Mouse (Mus musculus) brain, adult 2 months (tissue): ENCODE measurements around the gene Rap1gap.

ENCODE experiments used
- DNase-seq: peaks from one replicate; pipeline ENCODE4 v3.0.0; 2011; ENCODE audit warnings: low read depth, low spot score

Gene Rap1gap

DNA sequence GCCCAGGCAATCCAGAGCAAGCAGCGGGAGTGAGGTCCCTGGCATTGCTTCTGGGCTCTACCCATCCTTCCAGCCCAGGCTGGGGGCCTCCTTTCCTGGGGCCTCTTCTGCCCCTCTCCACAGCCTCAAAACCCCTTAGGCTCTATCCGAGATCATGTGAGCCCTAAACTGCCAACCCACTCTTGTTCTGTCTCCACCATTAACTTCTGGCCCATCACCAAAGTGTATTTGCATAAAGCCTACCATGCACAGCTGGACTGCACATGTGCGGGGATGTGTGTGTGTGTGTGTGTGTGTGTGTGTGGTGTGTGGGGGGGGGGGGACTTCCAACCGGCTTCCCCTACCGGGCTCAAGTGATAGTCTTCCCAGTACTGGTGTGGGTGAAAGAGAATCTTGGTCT is 109.5 kb downstream of the Rap1gap start:
- no peak for DNase-seq

DNA sequence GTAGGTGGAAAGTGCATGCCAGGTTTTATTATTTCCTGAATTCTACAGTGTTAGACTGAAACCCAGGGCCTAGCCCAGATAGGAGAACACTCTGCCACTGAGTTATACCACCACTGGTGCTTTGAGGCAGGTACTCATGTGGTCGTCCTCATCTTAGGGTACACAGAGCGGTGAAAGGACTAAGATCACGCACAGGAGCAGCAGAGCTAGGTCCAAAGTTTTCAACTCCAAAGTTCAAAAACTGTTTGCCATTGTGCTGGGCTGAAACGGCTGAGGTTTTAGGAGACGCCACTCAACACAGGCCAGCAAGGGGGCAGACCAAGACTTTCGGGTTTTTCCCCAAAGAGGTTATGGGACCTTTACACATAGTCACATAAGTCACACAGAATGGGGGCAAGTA is 110.0 kb downstream of the Rap1gap start:
- DNase-seq: no peak

DNA sequence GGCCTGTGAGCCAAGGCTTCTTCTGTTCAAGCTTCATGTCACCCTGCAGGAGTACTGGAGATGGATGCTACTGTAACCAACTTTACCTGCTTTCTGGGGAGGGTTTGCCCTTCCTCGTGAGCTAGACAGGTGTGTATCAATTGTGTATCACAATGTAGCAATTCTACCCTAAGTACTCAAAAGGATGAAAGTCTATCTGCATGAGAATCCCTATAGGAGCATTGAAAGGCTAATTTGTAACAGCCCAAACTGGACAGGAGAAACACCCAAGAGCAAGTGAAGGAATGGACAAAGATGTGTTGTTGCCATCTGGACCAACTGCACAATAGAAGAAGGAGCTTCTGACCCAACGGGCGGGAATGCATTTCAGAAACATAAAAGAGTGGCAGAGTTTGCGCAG is 113.3 kb downstream of the Rap1gap start:
- DNase-seq: no peak

DNA sequence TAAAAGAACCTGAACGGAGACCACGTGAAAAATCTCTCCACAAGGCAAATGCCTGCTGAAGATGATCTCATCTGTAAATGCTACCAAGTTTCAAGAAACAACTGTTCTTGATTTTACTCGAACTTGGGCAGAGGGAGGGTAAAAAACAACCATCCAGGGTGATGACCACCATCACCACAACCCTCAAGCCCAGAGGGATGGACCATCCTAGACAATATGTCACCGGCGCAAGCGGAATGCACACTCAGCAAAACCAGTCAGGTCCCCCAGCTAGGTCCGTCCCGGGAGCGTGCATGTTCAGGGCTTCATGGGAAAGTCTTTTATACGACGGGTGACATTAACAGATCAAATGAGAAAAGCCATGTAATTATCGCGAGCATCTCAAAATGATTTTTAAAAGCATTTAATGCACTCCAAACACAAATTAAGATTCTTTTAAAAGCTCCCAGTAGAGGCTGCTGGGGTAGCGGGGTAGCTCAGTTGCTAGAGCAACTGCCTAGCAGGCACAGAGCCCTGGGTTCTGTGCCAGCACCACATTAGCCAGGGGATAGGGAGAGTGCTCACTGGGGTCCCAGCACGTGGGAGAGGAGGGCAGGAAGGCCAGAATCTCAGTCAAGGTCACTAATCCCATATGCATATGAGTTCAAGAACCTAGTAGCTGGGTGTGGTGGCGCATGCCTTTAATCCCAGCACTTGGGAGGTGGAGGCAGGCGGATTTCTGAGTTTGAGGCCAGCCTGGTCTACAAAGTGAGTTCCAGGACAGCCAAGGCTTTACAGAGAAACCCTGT is 114.1 kb downstream of the Rap1gap start:
- no peak for DNase-seq
